Mouse (Mus musculus) Patski (cell line): ENCODE measurements at regions not wholly inside any gene's neighbourhood (a gene's known extent, or its start where the extent isn't known, plus 50 kb on each side); places are given as distances from the start of the nearest gene placed in this dataset.
A peak's percentile ranks its signal among the peaks of the same experiment; 100 is the strongest.

ENCODE experiments used
- ATAC-seq: fragments of 100-300 bp; one replicate; pipeline ENCODE4 v1.8.0; 2021
- CTCF ChIA-PET: fragments of 350-600 bp; sonication (Branson Sonifier 250); formaldehyde crosslinking; loops from one replicate; lab custom pipeline; 2022; ENCODE audit warnings: inconsistent platforms; lab: Charles Lee
- POLR2A ChIA-PET: fragments of 350-600 bp; sonication (Branson Sonifier 250); formaldehyde crosslinking; loops from one replicate; lab custom pipeline; 2022; ENCODE audit warnings: antibody characterized with exemption, inconsistent platforms; lab: Charles Lee
- DNase-seq: peaks from one replicate; pipeline ENCODE4 v3.0.0-alpha.2; 2011; ENCODE audit warnings: low read depth, low spot score
- H3K27me3 ChIP-seq: fragments of 371-371 bp; one replicate; pipeline ENCODE4 v1.5.1; 2021
- CTCF ChIP-seq: fragments of 100-300 bp; IDR thresholded peaks from one replicate; pipeline ENCODE4 v1.5.1; 2021
- in situ Hi-C: fragments of 300-500 bp; cut with MboI; formaldehyde crosslinking; loops from 3 replicates; pipeline ENCODE4 v1.11.1; 2018; ENCODE audit warnings: low pct_unique_long_range_greater_than_20kb, mixed read lengths

GRCm38 (mm10) chr14:25151485-25151884 is 307.5 kb upstream of the Zmiz1 start:
- POLR2A ChIA-PET, result no interaction called here
- ATAC-seq (no peak), DNase-seq (no peak)
- no peak for TF ChIP-seq CTCF
- CTCF ChIA-PET, result no interaction called here
- peaks cover 5% of the 10 kb centered on the region for H3K27me3 ChIP-seq
- in situ Hi-C loops, result no loop called here

DNA sequence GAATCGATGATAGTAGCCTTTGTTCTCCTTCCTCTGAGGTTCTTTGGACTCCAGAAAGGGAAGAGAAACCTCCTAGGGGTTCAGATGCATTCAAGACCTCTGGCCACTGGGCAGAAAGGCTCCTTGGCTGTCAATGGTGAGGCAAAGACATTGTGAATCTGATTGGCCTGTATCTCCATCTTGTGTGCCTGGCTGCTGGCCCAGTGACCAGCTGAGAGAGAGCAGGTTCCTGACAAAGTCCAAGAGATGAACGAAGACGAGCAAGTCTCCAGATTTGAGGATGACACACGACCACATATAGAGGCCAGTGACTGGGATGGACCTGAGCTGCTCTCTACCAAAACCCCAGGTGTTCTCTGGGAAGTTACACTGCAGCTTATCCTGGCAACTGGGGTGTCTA is 305.4 kb upstream of the Zmiz1 start:
- POLR2A ChIA-PET, result no interaction called here
- TF ChIP-seq CTCF, result no peak
- no peak for ATAC-seq
- in situ Hi-C loops, result no loop called here
- no peak for DNase-seq
- CTCF ChIA-PET, result no interaction called here
- no peaks in the 10 kb centered on the region for H3K27me3 ChIP-seq

GRCm38 (mm10) chr14:25154180-25154579 is 304.8 kb upstream of the Zmiz1 start:
- POLR2A ChIA-PET, result interaction anchor here (0.6 kb wide), 1 partner anchor 49 kb away, joined by 5 read pairs; no protein-coding TSS in a partner anchor
- TF ChIP-seq CTCF, result no peak
- in situ Hi-C loops, result no loop called here
- CTCF ChIA-PET, result interaction anchor here (1.2 to 2.3 kb wide), 2 partner anchors 12 to 33 kb away, joined by 3 to 6 read pairs; no protein-coding TSS in a partner anchor
- H3K27me3 ChIP-seq, result no peaks in the 10 kb centered on the region
- ATAC-seq (no peak), DNase-seq (no peak)

- in situ Hi-C loops, result no loop called here
- CTCF ChIA-PET, result interaction anchor here (1.2 to 2.3 kb wide), 2 partner anchors 11 to 34 kb away, joined by 3 to 6 read pairs; no protein-coding TSS in a partner anchor
- ATAC-seq (no peak), DNase-seq (no peak)
- H3K27me3 ChIP-seq, result no peaks in the 10 kb centered on the region
- no peak for TF ChIP-seq CTCF
- POLR2A ChIA-PET, result interaction anchor here (0.6 kb wide), 1 partner anchor 16 kb away, joined by 3 read pairs; no protein-coding TSS in a partner anchor
These were observed 303.8 kb upstream of the Zmiz1 start for GRCm38 (mm10) chr14:25155008-25155783.

DNA sequence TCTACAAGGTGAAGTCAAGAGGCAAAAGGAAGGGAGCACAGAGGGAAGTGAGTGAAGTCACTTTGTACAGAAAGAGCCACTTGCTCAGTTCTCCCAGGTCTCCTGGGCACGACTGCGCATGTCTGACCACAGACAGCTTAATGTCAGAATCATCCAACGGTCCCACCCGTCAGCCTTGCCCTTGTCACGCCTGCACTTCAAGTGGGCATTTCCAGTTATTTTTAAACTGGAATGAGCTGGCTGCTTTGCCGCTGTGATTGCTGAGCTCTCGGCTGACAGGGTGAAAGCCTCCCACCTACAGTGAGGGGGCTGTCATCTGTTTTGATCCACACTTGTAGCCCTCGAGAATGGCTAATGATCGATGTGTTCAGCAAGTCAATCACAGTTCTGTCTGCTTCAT is 302.8 kb upstream of the Zmiz1 start:
- in situ Hi-C loops, result no loop called here
- peak; percentile 22 for ATAC-seq
- CTCF ChIA-PET, result interaction anchor here (2.3 kb wide), 1 partner anchor 10 kb away, joined by 6 read pairs; no protein-coding TSS in a partner anchor
- no peak for TF ChIP-seq CTCF
- no peaks in the 10 kb centered on the region for H3K27me3 ChIP-seq
- POLR2A ChIA-PET, result no interaction called here
- DNase-seq, result no peak

- ATAC-seq, result no peak
- ChIA-PET CTCF (no interaction called here), POLR2A (interaction anchor here (0.7 kb wide), 1 partner anchor 19 kb away, joined by 3 read pairs; no protein-coding TSS in a partner anchor)
- in situ Hi-C loops, result no loop called here
- no peak for TF ChIP-seq CTCF
- H3K27me3 ChIP-seq, result no peaks in the 10 kb centered on the region
- DNase-seq, result no peak
These were observed 297.2 kb upstream of the Zmiz1 start for GRCm38 (mm10) chr14:25161684-25162321.

DNA sequence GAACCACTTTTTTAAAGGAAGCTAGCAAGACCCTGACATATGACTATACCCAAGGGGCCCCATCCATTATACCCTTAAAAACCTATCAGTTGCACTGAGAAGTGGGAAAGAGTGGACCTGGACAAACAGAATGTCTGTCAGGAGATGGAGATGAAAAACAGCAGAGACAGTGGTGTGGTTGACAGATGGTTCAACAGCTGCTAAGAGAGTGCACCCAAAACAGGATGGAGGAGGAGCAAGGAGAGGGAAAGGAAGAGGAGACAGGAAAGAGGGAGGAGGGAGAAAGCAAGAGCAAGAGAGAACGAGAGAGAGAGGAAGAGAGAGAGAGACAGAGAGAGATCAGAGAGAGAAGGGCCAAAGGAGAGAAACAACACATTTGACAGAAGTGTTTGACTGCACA is 292.8 kb upstream of the Zmiz1 start:
- in situ Hi-C loops, result no loop called here

GRCm38 (mm10) chr14:25167604-25168003 is 291.4 kb upstream of the Zmiz1 start:
- POLR2A ChIA-PET, result no interaction called here
- CTCF ChIA-PET, result no interaction called here
- H3K27me3 ChIP-seq, result no peaks in the 10 kb centered on the region
- no peak for ATAC-seq
- DNase-seq, result no peak
- no peak for TF ChIP-seq CTCF
- in situ Hi-C loops, result no loop called here

More for the DNA sequence above, 292.8 kb upstream of the Zmiz1 start:
- ChIA-PET CTCF (interaction anchor here (2.0 kb wide), 1 partner anchor 11 kb away, joined by 6 read pairs; no protein-coding TSS in a partner anchor), POLR2A (no interaction called here)
- H3K27me3 ChIP-seq, result no peaks in the 10 kb centered on the region
- ATAC-seq (no peak), DNase-seq (no peak)
- TF ChIP-seq CTCF, result no peak

DNA sequence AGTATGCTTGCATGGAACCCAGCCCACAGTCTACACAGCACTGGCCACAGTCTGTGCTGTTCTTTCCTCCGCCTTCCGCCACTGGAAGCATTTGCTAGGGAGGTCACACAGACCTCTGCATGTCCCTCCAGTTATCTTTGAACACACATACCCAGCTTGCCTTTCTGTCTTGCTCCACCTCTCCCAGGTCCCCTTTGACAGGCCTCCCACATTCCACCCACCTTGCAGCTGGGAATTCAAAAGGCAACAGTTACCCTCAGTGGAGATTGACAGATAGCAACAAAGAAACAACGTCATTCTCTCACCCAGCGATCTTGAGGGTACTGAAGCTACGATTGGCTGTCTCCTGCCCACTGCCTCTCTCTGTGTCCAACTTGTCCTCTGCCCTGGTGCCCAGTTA is 290.7 kb upstream of the Zmiz1 start:
- H3K27me3 ChIP-seq, result no peaks in the 10 kb centered on the region
- ATAC-seq (no peak), DNase-seq (no peak)
- in situ Hi-C loops, result no loop called here
- TF ChIP-seq CTCF, result no peak
- CTCF ChIA-PET, result no interaction called here
- POLR2A ChIA-PET, result no interaction called here

- no peak for TF ChIP-seq CTCF
- no peaks in the 10 kb centered on the region for H3K27me3 ChIP-seq
- no peak for DNase-seq
- ChIA-PET CTCF (interaction anchor here (3.2 kb wide), 1 partner anchor 11 kb away, joined by 13 read pairs; no protein-coding TSS in a partner anchor), POLR2A (no interaction called here)
- in situ Hi-C loops, result no loop called here
- ATAC-seq, result no peak
These were observed 285.7 kb upstream of the Zmiz1 start for GRCm38 (mm10) chr14:25173281-25173680.
